Mouse (Mus musculus) testis, adult 2 months (tissue): Measurements from ENCODE around the gene Orc2. TPM values are rescaled to one million over a fixed set of nuclear protein-coding genes. Genes with fewer than 3 reads are reported as not detected.

ENCODE experiments used
- H3K27ac ChIP-seq: fragments of 200-500 bp; 2 replicates; pipeline ENCODE4 v1.5.1; 2012; ENCODE audit warnings: low read depth, low read length; ENCODE audit not compliant: control insufficient read depth, insufficient read depth
- H3K27me3 ChIP-seq: fragments of 200-500 bp; 2 replicates; pipeline ENCODE4 v1.6.1; 2012; ENCODE audit warnings: mild to moderate bottlenecking, low read length, moderate library complexity; ENCODE audit not compliant: control insufficient read depth, insufficient read depth
- H3K36me3 ChIP-seq: fragments of 200-500 bp; 2 replicates; pipeline ENCODE4 v1.6.1; 2012; ENCODE audit warnings: mild to moderate bottlenecking, low read length; ENCODE audit not compliant: control insufficient read depth, insufficient read depth
- H3K4me1 ChIP-seq: fragments of 200-500 bp; 2 replicates; pipeline ENCODE4 v1.6.1; 2012; ENCODE audit warnings: low read length; ENCODE audit not compliant: control insufficient read depth, insufficient read depth
- H3K4me3 ChIP-seq: fragments of 200-500 bp; 2 replicates; pipeline ENCODE4 v1.5.1; 2012; ENCODE audit warnings: low read depth, mild to moderate bottlenecking, low read length, moderate library complexity, mixed read lengths; ENCODE audit not compliant: control insufficient read depth
- CTCF ChIP-seq: fragments of 200-500 bp; IDR thresholded peaks from 2 replicates; pipeline ENCODE4 v1.5.1; 2012; ENCODE audit warnings: low read depth, mild to moderate bottlenecking, inconsistent platforms, low read length, moderate library complexity; ENCODE audit not compliant: control insufficient read depth, insufficient read depth, insufficient replicate concordance
- POLR2A ChIP-seq: fragments of 200-500 bp; IDR thresholded peaks from 2 replicates; pipeline ENCODE4 v1.6.1; 2012; ENCODE audit warnings: low read depth, mild to moderate bottlenecking, inconsistent platforms, low read length, moderate library complexity; ENCODE audit not compliant: control insufficient read depth
- polyA plus RNA-seq: library from polyadenylated mRNA; depleted of rRNA; stranded (reverse); fragments of >200 nt; gene quantifications from 2 replicates; pipeline ENCODE4 v1.2.3, GENCODE M21; 2012; rRNA removed

The Orc2 gene
- 10.5 and 12.8 TPM in 2 replicates for polyA plus RNA-seq

DNA sequence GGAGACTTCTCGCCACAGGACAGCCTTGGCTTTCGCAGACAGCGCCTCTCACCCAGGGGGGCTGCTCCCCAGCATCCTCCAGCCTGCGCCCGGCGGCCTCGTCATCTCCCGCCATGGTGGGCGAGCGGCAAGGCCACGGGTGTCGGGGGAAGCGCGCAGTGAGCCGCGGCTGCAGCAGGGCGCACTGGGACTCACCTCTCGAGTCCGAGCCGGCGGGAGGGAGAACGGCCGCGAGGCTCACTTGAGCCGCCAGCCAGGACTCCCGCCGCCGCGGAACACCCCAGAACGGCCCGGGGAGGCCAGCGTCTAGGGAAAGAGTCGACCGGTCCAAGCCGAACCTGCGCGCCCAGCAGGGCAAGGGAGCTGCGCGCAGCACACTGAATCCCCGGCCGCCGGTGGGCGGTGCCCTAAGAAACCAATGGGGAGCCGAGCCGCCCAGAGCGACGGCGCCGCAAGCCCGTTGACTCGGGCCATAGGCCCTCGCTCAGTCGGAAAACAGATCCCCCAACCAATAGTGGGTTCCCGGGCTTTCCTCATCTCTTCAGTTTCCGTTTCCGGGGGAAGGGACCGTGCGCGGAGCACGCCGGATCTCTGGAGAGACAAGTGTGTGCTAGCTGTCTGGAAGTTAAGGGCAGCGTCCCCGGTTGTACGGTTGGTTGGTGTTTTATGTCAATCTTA, at the start of gene Orc2:
Gene Orc2 (minus strand): TSS at position 533 of the 678 bp plus-strand sequence.
- Histone ChIP-seq H3K4me1 (peaks cover 2% of the 10 kb centered on the region), H3K27me3 (no peaks in the 10 kb centered on the region), H3K27ac (peak within 1 kb of the TSS; percentile 50), H3K4me3 (peak within 1 kb of the TSS; percentile 93), H3K36me3 (no peaks in the 10 kb centered on the region)
- TF ChIP-seq CTCF = no peak
- TF ChIP-seq POLR2A = peak; percentile 62

DNA sequence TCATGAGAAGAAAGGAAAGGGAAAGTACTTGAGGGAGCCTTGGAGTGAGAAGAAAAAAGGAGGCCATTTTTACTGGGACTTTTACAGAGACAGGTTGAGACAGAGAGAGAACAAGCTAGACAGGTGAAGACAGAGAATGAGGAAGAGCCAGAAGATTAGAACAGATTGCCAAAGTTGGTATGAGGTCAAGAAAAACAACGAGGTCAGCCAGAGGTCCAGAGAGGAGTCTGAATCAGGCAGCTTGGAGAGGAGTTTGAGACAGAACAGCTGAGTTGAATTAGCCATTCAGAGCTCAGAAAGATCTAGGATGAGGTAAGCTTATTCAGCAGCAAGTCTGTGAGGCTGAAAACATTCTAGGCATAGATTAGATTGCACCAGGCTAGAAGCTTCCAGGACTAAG, 36.5 kb upstream of the Orc2 start:
- Histone ChIP-seq H3K27ac (no peak overlapping the region), H3K36me3 (no peaks in the 10 kb centered on the region; the same call in 1 of the 2 replicates)

DNA sequence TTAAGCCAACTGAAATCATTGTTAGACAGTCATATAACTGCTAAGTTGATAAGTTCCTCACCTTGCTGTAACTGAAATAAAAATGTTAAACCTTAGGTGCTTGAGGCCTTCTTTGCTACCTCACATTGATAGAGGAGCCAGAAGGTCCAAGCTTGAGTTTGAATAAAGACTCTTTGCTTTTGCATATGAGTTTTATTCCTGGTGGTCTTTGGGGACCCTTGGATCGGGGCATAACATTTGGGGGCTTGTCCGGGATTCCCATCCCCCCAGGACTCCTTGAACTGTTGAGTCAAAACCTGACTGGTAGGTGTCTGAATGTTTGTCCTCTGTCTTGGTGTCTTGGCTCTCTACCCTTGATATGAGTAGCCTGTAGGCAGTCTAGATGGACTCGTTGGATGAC, 2.3 kb upstream of the Orc2 start:
- no peak overlapping the region for H3K27ac ChIP-seq
- no peaks in the 10 kb centered on the region for H3K36me3 ChIP-seq
- no peak overlapping the region for H3K4me3 ChIP-seq
- no peak for TF ChIP-seq CTCF
- no peak for TF ChIP-seq POLR2A
- no peaks in the 10 kb centered on the region for H3K27me3 ChIP-seq
- peaks cover 2% of the 10 kb centered on the region for H3K4me1 ChIP-seq

More for the DNA sequence above, 36.5 kb upstream of the Orc2 start:
- no peaks in the 10 kb centered on the region for H3K4me1 ChIP-seq
- no peak overlapping the region for H3K4me3 ChIP-seq
- H3K27me3 ChIP-seq = no peaks in the 10 kb centered on the region
- TF ChIP-seq POLR2A (no peak), CTCF (no peak)

DNA sequence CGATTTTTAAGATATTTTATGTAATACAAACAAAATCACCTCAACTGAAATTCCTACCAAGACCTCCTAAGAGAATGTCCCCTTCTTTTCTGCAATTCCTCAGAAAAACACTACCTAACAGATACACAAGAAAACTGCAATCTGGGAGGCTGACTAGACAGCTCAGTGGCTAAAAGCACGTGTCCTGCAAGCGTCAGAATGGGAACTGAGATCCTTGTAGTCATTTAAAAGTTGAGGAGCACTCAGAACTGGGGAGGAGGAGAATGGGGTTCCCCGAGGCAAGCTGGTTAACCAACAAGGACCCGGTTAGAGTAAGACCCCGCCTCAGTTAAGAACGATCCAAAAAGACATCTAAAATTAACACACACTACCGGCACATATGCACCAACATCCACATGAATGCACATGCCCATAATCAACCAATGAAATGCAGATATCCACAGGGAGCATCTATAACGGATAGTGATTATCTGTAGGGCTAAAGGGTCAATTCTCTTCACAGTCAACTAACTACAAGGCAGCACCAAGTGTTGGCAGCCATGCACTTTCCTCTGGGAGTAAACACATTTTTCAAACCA, 1.0 kb downstream of the Orc2 start:
- TF ChIP-seq CTCF = no peak
- TF ChIP-seq POLR2A = no peak
- Histone ChIP-seq H3K36me3 (no peaks in the 10 kb centered on the region), H3K4me3 (peak overlapping the region; percentile 93), H3K27me3 (no peaks in the 10 kb centered on the region), H3K4me1 (peaks cover 2% of the 10 kb centered on the region), H3K27ac (no peak overlapping the region; the same call in 1 of the 2 replicates)

DNA sequence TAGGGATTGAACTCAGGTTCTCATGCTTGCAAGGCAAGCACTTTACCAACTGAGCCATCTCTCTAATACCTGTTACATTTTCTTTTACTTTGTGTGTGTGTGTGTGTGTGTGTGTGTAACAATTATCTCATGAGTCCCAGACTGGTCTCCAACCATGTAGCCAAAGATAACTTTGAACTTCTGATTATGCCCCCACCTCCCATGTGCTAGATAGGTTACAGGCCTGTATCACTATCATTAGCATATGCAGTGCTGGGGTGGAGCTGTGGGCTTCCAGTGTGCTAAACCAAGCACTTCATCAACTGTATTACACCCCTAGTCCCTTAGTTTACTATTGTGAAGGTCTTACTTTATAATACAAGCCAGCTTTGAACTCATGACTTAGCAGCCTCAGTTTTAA, 1.8 kb downstream of the Orc2 start:
- Histone ChIP-seq H3K27ac (no peak overlapping the region), H3K4me1 (peaks cover 2% of the 10 kb centered on the region), H3K36me3 (no peaks in the 10 kb centered on the region), H3K27me3 (no peaks in the 10 kb centered on the region), H3K4me3 (no peak overlapping the region)
- TF ChIP-seq CTCF = no peak
- TF ChIP-seq POLR2A = no peak

DNA sequence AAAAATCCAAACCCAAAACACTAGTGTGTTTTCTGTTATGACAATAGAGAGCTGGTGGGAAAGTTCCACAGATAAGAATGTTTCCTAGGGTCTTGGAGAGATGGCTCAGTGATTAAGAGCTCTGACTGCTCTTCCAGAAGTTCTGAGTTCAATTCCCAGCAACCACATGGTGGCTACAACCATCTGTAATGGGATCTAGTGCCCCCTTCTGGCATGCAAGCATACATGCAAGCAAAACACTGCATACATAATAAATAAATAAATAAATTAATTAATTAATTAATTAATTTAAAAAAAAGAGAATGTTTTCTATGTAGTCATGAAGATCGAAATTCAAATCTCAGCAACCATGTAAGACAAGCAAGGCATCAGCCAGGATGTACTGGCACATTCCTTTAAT, 6.2 kb downstream of the Orc2 start:
- TF ChIP-seq POLR2A (no peak), CTCF (no peak)
- no peaks in the 10 kb centered on the region for H3K27me3 ChIP-seq
- H3K4me3 ChIP-seq = no peak overlapping the region
- peaks cover under 1% of the 10 kb centered on the region; the same call in 1 of the 2 replicates for H3K4me1 ChIP-seq
- H3K36me3 ChIP-seq = peaks cover 1% of the 10 kb centered on the region; the same call in 1 of the 2 replicates
- no peak overlapping the region for H3K27ac ChIP-seq

DNA sequence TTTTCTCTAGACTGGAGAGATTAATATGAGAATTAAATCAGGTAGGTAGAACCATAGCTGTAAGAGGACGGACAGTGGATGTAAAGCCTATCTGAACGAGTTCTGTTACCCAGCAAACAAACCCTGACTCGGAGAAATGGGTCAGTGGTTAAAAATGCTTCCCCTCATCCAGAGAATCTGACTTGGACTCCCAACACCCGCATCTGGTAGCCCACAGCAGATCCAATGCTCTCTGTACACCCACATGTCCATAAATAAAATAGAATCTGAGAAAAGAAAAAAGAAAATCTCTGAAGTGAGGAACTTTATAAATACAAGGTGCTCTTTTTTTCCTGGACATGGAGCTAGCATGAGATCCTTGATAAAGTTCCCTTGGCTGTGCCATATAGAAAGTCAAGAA, 7.2 kb downstream of the Orc2 start:
- Histone ChIP-seq H3K27ac (no peak overlapping the region), H3K27me3 (no peaks in the 10 kb centered on the region), H3K4me1 (no peaks in the 10 kb centered on the region), H3K36me3 (peaks cover 1% of the 10 kb centered on the region; the same call in 1 of the 2 replicates), H3K4me3 (no peak overlapping the region)
- TF ChIP-seq POLR2A (no peak), CTCF (no peak)

DNA sequence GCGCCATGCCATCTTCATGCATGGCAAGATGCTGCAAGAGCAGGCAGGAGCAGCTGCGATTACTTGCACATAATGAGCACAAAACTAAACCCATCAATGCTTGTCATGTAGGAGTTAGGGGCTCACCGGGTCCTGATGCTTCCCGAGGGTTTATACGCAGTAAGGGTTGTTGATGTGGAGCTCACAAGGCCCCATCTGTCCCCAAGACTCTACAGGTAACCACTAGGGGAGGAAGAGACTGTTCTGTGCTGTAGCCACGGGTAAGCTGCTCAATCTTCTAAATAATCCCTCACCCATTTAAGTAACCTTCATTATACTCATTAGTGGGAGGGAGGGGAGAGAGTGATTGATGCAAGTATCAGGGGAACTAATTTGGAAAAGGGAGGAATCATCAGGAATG, 9.3 kb downstream of the Orc2 start:
- H3K27ac ChIP-seq = no peak overlapping the region
- H3K4me3 ChIP-seq = no peak overlapping the region
- TF ChIP-seq POLR2A (no peak), CTCF (no peak)
- H3K36me3 ChIP-seq = peaks cover 1% of the 10 kb centered on the region; the same call in 1 of the 2 replicates
- no peaks in the 10 kb centered on the region for H3K4me1 ChIP-seq
- no peaks in the 10 kb centered on the region for H3K27me3 ChIP-seq
